Mouse (Mus musculus): ENCODE results near the gene Dmrtc1b. TPM values are rescaled to one million over a fixed set of nuclear protein-coding genes. Genes with fewer than 3 reads are reported as not detected.
"Not testable (repeated sequence)": the region's sequence is repeated elsewhere in the genome, so short reads cannot be mapped to it uniquely, and the experiment has no call there.

Dmrtc1b gene
- not detected in 2 replicates for polyA plus RNA-seq (2015; fragmentation: Nextera tagmentation; extraction: Ambion mirVana)

DNA sequence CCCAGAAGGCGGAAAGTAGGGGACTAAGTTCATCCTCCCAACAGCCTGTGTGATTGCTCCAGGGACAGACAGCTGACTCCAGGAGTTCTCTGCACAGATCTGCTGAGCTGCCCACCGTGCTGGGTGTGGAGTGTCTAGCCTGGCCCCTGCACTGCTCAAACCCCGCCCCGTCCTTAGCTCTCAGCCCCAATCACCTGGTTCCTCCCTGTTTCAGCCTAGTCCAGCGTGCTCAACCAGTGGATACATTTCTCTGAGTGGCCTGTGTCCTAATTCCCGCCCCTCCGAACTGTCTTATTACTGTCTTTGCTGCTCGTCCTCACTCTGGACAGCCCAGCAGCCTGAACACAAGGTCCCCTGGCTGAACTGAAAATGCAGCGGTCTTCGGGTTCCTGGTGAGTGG is at the start of gene Dmrtc1b, which contains the start of gene Gm9112:
Gene Dmrtc1b (plus strand): TSS at position 331 of the 400 bp plus-strand sequence.
Gene Gm9112 (minus strand): TSS at position 101 of the 400 bp plus-strand sequence.
- H3K36me3 ChIP-seq; H3K27me3 ChIP-seq; H3K27ac ChIP-seq; H3K4me1 ChIP-seq (replicated peaks); ATAC-seq (ENCODE audit: low FRiP score); H3K9ac ChIP-seq; H3K4me2 ChIP-seq; H3K4me3 ChIP-seq; H3K9me3 ChIP-seq: not testable (repeated sequence)
- WGBS: 89% methylated on average over 9 of the region's 10 CpGs

DNA sequence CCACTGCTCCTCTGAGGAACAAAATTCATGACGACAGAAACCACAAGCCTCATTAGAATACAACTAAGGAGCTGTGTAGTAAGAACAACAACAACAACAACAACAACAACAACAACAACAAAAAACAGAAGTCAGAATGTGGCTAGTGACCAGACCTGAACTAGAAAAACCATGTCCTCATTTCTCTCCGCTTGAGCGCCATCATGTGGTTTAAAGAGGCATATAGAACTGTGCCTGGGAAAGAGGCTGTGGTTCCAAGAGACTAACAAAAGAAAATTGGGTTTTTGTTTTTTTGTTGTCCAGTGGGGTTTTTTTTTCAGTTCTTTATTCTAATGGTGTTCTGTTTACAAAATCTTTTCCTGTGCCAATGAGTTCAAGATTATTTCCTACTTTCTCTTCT is 47.0 kb upstream of the Dmrtc1b start:
- Histone ChIP-seq H3K27ac (no peak overlapping the region), H3K4me3 (no peak overlapping the region), H3K9ac (no peak overlapping the region), H3K27me3 (0 out of 2 replicates have a peak, but pooled peaks cover 2% of the 10 kb centered on the region), H3K4me1 (replicated peaks) (no peaks in the 10 kb centered on the region), H3K4me2 (no peak overlapping the region), H3K36me3 (no peaks in the 10 kb centered on the region), H3K9me3 (no peaks in the 10 kb centered on the region)
- WGBS: 18% methylated on average over 3 of the region's 3 CpGs
- no peak for ATAC-seq (ENCODE audit: low FRiP score)

DNA sequence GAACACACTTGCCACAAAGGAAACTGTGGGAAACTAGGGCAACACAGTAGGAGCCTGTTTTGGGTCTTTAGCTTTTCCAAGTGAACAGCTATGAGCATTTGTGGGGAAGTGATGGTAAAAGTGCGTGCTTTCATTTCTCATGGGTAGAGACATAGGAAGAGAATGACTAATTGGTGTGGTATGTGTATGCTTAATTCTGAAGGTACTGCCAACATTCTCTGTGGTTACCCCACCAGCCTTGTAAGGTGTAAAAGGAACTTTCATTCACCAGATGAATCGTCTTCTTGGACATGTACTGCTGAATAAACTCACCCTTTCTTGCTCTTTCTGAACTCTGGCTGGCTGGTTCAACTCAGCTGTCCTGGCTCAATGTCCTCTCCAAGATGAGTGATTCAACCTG is 41.0 kb upstream of the Dmrtc1b start:
- ATAC-seq (ENCODE audit: low FRiP score): no peak
- 78% methylated on average over 2 of the region's 2 CpGs for WGBS

DNA sequence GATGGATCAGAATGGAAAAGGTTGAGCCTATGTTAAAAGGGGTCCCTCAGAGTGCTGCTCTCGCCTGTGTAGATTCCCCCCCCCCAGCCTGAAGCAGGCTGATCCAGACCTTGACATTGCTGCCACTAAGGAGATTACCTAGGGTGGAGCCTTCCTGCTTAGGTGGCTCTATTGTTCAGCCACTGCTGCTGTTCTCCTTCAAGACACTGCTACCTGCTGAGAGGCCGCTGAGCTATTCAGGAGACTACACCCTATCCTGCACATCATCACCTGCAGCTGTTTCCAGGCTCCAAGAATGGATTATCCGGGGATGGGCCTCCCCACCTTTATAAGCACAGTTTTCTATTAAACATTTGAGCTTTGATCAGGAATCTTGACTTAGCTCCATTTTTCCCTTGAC is 23.0 kb upstream of the Dmrtc1b start:
- not testable (repeated sequence) for H3K27me3 ChIP-seq; ATAC-seq (ENCODE audit: low FRiP score); H3K9me3 ChIP-seq; H3K4me1 ChIP-seq (replicated peaks); H3K4me2 ChIP-seq; H3K36me3 ChIP-seq; H3K27ac ChIP-seq; H3K9ac ChIP-seq; H3K4me3 ChIP-seq
- WGBS: 44% methylated on average over 3 of the region's 3 CpGs

More for the DNA sequence above, 41.0 kb upstream of the Dmrtc1b start:
- no peak overlapping the region for H3K9ac ChIP-seq
- H3K4me3 ChIP-seq: no peak overlapping the region
- H3K36me3 ChIP-seq: no peaks in the 10 kb centered on the region
- no peak overlapping the region for H3K27ac ChIP-seq
- H3K4me1 ChIP-seq (replicated peaks): no peaks in the 10 kb centered on the region
- no peaks in the 10 kb centered on the region for H3K27me3 ChIP-seq
- H3K9me3 ChIP-seq: no peaks in the 10 kb centered on the region
- no peak overlapping the region for H3K4me2 ChIP-seq

DNA sequence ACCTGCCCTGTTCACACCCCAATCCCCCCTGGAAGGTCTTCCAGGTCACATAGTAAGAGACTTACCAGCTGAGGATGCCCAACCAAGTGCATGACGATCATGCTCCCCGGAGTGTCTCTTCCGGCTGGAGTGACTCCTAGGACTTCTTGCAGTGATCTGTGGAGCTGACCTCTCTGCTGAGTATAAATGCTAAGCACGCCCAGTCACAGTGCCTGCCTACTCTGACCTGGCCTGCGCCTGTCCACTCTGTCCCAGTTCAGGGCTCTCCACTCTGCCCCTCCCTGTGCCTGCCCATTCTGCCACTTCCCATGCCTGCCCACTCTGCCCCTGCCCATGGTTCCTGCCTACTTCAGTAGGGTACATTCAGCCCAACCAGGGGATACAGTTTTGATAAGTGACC is 20.8 kb upstream of the Dmrtc1b start, which contains the start of gene Gm3880:
Gene Gm3880 (minus strand): TSS at position 101 of the 400 bp plus-strand sequence.
- WGBS: 99% methylated on average over 5 of the region's 5 CpGs
- not testable (repeated sequence) for H3K27me3 ChIP-seq; H3K4me1 ChIP-seq (replicated peaks); H3K4me3 ChIP-seq; H3K4me2 ChIP-seq; H3K9ac ChIP-seq; ATAC-seq (ENCODE audit: low FRiP score); H3K9me3 ChIP-seq; H3K27ac ChIP-seq; H3K36me3 ChIP-seq

DNA sequence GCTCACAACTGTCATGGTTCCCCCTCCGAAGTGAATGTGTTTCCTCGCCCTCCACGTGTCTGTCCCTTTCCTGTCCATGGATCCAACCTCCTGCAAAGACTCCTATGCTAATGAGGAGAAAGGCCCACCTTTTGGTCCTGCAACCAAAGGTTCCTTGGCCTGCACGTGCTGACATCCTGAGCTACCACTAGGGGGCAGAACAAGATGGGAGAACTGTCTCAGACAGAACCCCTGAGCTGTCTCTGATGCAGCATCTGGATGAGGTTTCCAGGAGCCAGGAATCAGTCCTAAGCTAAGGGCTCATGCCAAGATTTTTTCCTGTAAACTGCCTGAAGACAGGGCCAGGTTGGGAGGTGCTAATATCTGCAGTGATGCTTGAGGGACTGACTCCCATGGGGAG is 18.4 kb upstream of the Dmrtc1b start:
- H3K4me3 ChIP-seq; H3K4me2 ChIP-seq; H3K27me3 ChIP-seq; H3K9ac ChIP-seq; H3K9me3 ChIP-seq; H3K4me1 ChIP-seq (replicated peaks); H3K36me3 ChIP-seq; H3K27ac ChIP-seq: not testable (repeated sequence)
- peak; percentile 65 for ATAC-seq (ENCODE audit: low FRiP score)
- 14% methylated on average over 4 of the region's 4 CpGs for WGBS

DNA sequence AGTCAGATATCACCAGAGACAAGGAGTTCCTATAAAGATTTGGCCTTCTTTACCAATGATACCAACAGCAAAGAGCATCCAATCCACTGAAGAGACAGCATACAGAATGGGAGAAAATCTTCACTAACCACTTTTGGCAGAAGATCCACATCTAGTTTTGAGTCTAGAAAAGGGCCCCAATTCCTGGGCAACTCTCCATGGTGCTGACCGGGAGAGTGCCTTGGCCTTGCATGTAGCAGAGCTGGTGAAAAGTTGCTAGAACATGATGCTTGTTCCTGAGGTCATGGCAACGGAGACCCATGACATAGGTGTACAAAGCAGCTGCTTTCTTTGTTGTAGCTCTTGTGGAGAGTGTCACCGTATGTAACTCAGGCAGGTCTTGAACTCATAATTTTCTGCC is 7.0 kb upstream of the Dmrtc1b start:
- not testable (repeated sequence) for H3K36me3 ChIP-seq; H3K4me1 ChIP-seq (replicated peaks); H3K9ac ChIP-seq; H3K4me3 ChIP-seq; H3K4me2 ChIP-seq; H3K9me3 ChIP-seq; ATAC-seq (ENCODE audit: low FRiP score); H3K27ac ChIP-seq; H3K27me3 ChIP-seq
- WGBS: 72% methylated on average over 3 of the region's 3 CpGs

DNA sequence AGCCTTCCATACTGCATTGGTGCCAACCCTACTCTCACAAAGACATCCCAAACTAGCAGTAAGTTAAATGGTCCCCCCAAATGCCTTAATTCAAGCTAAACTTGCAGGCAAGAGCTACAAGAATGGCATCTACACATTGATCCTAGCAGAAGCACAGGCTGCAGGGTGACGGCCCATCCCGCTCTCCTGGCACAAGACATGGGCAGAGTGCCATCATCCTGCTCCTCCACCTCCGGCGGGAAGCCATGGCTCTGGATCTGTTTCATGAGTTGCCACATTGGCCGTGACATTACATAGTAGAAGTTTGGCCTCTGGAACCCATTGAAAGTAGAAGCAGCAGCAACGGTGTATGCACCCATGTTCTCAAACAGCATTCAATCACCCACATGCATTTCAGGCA is 16.6 kb downstream of the Dmrtc1b start:
- not testable (repeated sequence) for H3K36me3 ChIP-seq; H3K4me1 ChIP-seq (replicated peaks)
- WGBS: 97% methylated on average over 6 of the region's 6 CpGs

More for the DNA sequence above, 16.6 kb downstream of the Dmrtc1b start:
- ATAC-seq (ENCODE audit: low FRiP score); H3K4me2 ChIP-seq; H3K9ac ChIP-seq; H3K27me3 ChIP-seq; H3K4me3 ChIP-seq; H3K27ac ChIP-seq; H3K9me3 ChIP-seq: not testable (repeated sequence)

Other genes starting within 250 kb of the Dmrtc1b start
- 10.0 and 10.7 TPM in 2 replicates for gene Hdac8, start 202.5 kb upstream of the Dmrtc1b start, polyA plus RNA-seq (2015; fragmentation: Nextera tagmentation; extraction: Ambion mirVana)
- 6.8 and 6.9 TPM in 2 replicates for gene Phka1, start 63.6 kb upstream of the Dmrtc1b start, polyA plus RNA-seq (2015; fragmentation: Nextera tagmentation; extraction: Ambion mirVana)
- not detected in 2 replicates for gene Gm3880, start 20.9 kb upstream of the Dmrtc1b start, polyA plus RNA-seq (2015; fragmentation: Nextera tagmentation; extraction: Ambion mirVana)
- gene Gm9112, start 230 bp upstream of the Dmrtc1b start, polyA plus RNA-seq (2015; fragmentation: Nextera tagmentation; extraction: Ambion mirVana): not detected in 2 replicates
- not detected in 2 replicates for gene Dmrtc1c1, start 95.1 kb downstream of the Dmrtc1b start, polyA plus RNA-seq (2015; fragmentation: Nextera tagmentation; extraction: Ambion mirVana)
- not detected in 2 replicates for gene Dmrtc1c2, start 146.8 kb downstream of the Dmrtc1b start, polyA plus RNA-seq (2015; fragmentation: Nextera tagmentation; extraction: Ambion mirVana)
- gene 1700031F05Rik, start 160.1 kb downstream of the Dmrtc1b start, polyA plus RNA-seq (2015; fragmentation: Nextera tagmentation; extraction: Ambion mirVana): not detected in 2 replicates
- 1.7 and 1.8 TPM in 2 replicates for gene Dmrtc1a, start 200.8 kb downstream of the Dmrtc1b start, polyA plus RNA-seq (2015; fragmentation: Nextera tagmentation; extraction: Ambion mirVana)
- not detected in 2 replicates for gene 1700011M02Rik, start 201.0 kb downstream of the Dmrtc1b start, polyA plus RNA-seq (2015; fragmentation: Nextera tagmentation; extraction: Ambion mirVana)
- gene 1700018G05Rik, start 220.5 kb downstream of the Dmrtc1b start, polyA plus RNA-seq (2015; fragmentation: Nextera tagmentation; extraction: Ambion mirVana): not detected in 2 replicates

All from hindbrain, embryonic 13.5 days (tissue).